Mouse (Mus musculus) layer of hippocampus, postnatal 14 days (tissue): ENCODE data around the gene Hdhd5. TPM values are rescaled to one million over a fixed set of nuclear protein-coding genes. Genes with fewer than 3 reads are reported as not detected.

Experiments
- DNase-seq, 2 experiments: peaks; one replicate each; pipeline ENCODE4 v3.0.0; 2021 to 2022; ENCODE audit warnings: low spot score in 2 of 2, mixed read lengths in 1 of 2
- long read RNA-seq, 2 experiments: library from polyadenylated mRNA; stranded (forward); transcript quantifications; one replicate each; pipeline ENCODE4 v2.0.0; 2021
- total RNA-seq, 2 experiments: library from RNA; stranded (reverse); gene quantifications; 2 replicates each; pipeline ENCODE4 v1.2.3; 2021

Hdhd5 gene
- 10 to 100 TPM; 34.2 to 38.1 TPM for total RNA-seq
- long read RNA-seq, experiment 1, transcript Hdhd5-201 (8 exons, 1,928 nt): major isoform, 6 of 18 reads
- long read RNA-seq, experiment 1, partial matches to known transcripts: 5 of 18 reads
- long read RNA-seq, experiment 1, other reads (novel, unspliced or antisense): 6 of 18 reads
- long read RNA-seq, experiment 2, transcript Hdhd5-201 (8 exons, 1,928 nt): major isoform, 10 of 20 reads
- long read RNA-seq, experiment 2, partial matches to known transcripts: 3 of 20 reads
- long read RNA-seq, experiment 2, other reads (novel, unspliced or antisense): 7 of 20 reads

DNA sequence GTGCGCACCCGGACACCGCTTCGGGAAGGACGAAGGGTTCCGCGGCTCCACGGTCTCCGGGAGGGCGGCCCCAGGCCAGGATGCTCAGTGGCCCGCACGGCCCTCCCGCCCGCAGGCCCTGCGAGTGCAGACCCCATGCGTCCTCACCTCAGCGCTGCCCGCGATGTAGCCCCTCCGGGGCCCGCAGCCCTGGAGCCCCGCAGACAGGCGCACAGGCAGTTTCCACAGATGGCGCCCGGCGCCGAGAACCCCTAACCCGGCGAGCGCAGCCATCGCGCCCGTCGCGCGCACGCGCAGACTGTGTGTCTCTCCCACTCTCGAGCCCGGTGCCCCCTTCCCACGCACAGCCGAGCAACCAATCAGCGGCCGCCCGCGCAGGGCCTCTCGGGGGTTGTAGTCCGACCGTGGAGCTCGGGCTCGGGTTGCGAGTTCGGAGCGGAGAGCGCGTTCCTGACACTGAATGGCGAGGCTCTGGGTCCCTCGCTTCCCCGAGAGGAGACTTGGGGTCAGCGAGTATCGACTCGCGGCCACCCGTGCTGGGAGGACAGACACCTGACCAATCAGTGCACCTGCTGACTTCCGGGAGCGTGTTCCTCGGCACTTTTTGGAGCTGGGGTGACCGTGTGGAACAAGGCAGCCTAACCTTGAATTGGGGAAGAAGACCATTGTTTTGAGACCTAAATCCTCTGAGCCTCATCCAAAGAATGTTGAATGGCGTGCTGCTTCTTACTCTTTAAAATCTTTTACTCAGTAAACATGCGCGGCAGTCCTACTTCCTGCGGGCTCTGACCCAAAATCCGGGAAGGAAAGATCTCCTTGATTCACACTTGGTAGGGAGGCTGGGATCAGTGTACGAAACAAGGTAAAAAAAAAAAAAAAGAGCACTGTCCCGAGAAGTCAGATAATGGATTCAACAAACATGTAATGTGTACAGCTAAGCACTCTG, at the start of gene Hdhd5:
Gene Hdhd5 (minus strand): TSS at position 300 of the 946 bp plus-strand sequence.
- DNase-seq: peak; percentile 92 to 95

DNA sequence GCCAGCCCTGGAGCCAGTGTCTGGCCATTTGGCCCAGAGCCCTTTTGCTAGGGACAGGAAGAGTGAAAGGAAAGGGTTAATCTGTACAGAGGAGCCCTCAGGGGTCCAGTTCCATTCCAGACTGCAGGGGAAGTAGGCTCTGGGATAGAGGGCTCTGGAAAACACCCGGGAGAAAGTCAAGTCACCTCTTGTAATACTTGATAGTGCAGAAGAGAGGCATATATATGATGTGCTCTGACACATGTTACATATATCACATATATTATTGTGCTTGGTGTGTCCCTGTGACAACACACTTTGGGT, 49.5 kb upstream of the Hdhd5 start:
- peak in 1 of 2 experiments; percentile 32 for DNase-seq

DNA sequence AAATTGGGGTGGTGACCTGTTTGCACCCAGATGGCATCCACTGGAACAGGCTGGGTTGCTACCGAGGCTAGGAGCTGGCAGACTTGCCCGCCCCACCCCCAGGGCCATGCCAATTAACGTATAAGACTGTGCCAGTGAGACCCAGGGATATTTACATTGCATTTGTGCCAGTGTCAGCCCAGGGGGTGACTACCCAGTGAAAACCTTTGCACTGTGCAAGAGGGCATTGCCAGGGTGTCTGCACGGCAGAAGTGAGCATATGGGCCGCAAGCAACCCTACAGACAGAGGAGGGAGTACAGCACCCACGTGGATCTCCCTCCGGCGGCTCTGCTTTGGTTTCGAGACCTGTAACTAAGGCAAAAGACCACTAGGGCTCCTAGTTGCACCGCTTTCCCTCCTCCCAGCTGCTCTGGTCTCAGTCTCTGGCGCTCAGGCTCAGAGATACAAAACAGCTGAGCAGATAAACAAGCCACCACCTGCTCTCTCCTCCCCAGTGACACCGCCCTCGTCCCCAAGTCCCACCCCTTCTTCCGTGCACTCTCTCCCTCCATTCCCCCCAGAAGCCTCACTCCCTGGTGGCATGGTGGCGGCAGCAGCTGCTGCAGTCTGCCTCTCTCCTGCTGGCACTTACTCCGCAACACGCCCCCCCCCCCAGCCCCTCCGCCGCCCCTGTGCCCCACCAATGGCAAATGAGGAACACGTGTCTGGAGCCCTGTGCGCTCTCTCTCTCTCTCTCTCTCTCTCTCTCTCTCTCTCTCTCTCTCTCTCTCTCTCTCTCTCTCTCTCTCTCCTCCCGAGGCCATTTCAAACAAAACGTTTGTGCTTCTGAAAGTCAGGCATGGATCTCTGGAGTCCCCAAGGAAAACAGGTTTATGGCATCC, 49.0 kb upstream of the Hdhd5 start:
- peak; percentile 68 for DNase-seq

DNA sequence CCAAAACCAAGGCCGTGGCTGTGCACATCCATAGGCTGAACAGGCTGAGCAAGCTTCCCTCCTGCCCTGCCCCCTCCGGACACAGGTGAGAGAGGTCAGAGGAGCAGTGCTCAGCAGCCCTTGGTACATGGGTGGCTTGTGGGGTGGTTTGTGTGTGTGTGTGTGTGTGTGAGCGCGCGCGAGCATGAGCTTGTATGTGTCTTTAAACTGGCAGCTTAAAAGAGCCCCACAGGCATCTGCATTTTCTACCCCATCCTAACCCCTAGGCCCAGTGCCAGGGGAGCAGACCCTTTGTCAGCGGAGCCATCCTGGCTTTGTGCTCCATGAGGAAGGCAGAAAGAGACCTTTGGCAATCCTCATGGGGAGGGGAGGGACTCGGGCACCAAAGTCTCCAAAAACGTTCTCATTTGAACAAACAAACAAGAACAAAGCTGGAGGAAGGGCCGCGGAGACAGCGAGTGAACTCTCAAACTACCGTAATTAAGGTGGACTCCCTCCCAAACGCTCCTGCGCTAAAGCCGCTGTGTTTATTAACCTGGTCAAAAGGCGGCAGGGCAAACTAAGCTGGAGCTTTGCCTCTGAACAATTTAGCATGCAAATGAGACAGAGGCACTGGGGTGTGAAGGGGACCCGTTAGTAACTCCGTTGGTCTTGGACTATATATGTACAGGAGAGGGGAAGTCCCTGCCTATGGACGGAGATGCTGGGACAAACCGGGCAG, 48.2 kb upstream of the Hdhd5 start:
- DNase-seq: peak in 1 of 2 experiments; percentile 34

DNA sequence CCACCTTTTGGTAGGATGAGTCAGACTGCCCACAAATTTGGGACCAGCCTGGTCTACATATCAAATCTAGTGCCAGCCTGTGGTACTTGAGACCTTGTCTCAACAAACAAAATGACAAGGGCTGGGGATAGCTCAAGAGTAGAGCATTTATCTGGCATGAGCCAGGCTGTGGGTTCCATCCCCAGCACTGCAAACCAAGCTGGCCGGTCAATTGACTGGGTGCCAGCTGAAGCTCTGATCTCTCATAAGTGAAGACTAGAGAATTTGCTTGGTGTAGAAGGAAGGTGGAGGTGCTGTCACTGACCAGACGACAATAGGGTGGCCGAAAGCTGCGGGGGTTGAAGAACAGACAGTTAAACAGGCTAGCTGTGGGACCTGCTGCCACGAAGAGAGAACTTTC, 47.4 kb upstream of the Hdhd5 start:
- no peak for DNase-seq

DNA sequence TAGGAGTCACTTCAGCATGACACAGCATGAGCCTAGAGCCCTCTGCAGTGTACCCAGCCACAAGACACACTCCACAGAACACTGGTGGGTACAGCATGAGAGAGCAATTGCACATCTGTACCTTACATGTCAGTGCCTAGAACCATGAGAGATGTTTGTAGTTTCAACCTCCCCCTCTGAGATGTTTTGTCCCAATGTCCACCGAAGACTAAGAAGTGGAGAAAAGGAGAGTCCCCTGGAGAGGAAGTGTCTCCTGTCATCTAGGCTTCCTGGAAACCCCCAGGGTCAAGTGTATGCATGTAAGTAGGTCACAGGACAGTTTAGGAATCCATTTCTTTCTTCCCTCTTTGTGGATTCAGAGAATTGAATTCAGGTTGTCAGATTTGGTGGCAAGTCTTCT, 41.3 kb upstream of the Hdhd5 start:
- DNase-seq: no peak

DNA sequence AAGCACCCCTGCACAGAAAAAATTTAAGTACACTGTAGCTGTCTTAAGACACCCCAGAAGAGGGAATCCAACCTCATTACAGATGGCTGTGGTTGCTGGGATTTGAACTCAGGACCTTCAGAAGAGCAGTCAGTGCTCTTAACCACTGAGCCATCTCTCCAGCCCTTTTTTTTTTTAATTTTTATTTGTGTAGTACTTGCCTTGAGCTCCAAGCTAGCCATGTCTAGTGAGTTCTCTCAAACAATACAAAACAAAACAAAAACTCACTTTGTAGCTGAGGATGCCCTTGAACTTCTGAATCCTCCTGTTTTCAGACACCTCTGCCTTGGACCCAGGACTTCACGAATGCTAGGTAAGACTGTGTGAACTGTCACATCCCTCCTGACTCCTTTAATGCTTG, 37.1 kb upstream of the Hdhd5 start:
- no peak for DNase-seq

DNA sequence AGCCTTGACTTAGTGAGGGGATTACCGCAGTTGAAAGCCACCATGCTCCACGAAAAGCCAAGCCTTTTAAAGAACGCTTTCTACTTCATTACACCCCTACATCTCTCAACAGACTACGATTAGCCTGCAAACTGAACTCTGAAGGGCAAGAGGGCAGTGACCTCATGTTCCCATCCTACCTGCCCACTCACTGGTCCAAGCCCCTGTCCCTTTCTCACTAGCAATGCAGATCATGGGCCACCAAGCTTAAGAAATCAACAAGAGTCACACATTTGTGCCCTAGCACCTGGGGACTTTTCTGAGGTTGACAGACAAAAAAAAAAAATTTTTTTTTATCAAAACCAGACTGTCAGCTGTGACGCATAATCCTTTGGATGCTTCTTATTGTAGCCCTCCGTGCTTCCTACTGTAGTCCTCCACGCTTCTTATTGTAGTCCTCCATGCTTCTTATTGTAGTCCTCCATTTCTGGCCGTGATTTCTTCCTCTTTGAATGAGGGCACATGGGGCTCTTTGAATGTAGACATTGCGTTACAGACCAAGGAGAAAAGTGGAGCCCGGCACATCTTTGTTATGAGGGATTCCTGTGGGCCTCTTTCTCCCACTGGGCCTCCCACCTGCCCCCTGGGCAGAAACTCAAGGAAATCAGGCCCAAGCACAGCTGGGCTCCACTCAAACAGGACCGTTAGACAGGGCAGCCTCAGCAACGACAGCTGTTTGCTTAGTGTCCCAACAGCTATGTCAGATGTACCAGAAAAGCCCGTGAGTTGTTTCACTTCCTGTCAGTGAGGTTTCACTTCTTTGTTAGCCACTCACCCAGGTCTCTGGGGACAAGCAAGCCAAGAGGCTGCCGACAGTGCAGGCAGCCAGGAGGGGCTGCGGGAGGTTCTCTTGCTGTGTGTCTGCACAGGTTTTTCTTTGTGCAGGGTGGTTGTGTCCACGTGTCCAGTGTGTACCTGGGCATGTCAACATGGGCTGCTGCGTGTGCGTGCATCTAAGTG, 36.1 kb upstream of the Hdhd5 start:
- DNase-seq: peak in 1 of 2 experiments; percentile 9

DNA sequence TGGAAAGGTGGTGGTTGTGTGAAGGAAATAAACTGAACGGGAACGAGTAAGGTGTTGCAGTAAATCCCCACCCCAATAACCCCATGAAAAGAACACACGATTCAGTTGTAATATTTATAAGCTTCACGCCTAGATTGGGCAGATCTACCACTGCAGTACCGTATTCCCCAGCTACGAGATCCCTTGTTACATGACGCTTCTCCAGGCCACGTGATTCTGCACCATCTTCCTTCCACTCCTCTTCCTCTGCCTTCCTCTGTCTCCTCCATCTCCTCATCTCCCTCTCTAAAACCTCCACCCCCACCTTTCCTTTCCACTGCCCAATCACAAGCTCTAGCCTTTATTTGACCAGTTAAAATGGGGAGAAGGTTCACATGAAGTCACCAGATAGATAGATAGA, 25.5 kb upstream of the Hdhd5 start:
- DNase-seq: no peak

DNA sequence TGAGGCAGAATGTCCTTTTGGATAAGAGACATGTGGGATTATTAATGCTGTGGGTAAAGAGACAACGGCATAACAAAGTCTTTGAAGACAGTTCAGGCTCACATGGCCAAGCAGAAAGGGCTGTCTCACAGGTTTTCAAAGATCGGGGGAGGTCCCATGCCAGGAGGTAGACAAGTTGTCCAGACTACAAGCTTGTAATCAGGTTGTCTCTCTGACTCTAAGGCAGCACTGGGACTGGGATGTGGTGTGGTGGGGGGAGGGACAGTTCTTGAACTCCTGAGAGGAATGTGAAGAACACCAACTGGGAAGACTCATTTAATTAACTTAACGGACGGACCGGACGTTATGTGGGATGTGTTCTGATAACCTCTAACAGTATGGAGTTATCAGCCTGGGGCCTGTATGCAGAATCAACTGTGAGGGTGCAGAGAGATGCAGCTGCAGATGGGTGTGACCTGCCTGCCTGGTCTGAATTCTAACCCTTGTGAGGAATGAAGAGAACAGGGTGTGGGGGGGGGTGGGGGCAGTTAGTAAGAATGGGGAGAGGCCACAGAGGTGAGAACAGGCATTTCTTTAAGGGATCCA, 25.0 kb upstream of the Hdhd5 start:
- no peak for DNase-seq

DNA sequence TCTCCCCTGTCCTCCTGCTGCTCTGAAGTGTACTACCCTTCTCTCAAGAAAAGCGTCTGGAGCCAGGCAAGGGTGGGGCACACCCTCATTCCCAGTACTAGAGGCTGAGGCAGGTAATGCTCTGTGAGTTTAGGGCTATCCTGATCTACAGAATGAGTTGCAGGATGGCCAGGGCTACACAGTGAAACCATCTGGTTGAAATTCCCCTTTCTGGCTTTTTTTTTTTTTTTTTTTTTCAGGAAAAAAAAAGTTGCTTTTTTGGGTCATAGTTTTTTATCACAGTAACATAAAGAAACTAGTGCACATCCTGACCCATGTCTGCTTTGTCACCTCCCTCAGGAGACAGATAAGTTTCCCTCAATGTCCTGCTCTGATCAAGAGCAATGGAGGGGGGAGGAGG, 24.0 kb upstream of the Hdhd5 start:
- no peak for DNase-seq

DNA sequence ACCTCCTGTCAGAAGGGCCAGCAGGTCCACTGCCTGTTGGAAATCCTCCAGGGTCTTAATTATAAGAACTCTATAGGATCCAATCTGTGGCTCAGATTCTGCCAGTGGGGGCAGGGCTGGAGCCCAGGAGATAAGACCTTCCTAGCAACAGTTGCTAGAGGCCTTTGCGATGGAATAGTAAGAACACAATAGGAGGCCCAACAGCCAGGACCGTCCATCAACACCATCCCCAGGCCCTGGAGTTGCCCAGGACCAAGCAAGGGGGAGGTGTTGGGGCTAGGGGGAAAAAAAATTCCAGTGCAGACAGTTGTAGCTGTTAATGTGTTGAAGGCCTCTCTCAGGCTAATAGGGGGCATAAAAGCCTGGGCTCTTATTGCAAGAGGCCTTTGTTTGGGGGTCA, 19.1 kb upstream of the Hdhd5 start:
- no peak for DNase-seq

DNA sequence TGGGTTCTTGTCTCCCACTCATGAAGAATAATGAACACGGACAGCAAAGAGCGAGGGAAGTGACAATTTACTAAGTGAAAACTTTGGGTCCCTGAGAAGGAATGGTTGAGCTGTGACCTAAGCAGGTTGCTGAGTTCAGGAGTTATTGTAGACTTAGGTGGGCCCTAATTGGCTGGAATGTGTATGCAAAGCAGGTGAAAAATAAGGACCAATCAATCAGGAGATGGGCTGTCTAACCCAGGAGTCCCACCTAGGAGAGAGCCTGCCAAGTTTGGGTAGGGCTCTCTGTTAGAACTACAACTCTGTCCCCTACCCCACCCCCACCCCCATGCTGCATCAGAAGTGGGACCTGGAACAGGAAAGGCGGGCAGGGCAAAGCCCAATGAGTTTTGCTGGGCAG, 17.5 kb upstream of the Hdhd5 start:
- no peak for DNase-seq

DNA sequence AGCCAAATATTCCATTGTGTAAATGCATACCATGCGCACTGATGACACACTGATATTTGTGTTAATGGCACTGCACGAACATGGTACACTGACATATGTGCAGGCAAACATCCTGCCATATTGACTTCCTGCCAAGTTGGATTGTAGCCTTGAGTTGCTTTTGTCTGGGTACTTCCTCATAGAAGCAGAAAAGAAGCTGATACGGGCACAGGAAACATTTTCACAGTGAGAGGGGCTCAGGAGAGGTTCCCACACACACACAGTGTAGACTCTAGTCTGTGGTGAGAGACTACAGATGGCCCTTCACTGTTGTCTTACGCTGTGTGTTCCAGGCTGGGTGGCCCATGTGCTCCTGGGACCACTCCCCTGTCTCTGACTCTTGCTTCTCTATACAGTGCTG, 15.9 kb upstream of the Hdhd5 start:
- no peak for DNase-seq

DNA sequence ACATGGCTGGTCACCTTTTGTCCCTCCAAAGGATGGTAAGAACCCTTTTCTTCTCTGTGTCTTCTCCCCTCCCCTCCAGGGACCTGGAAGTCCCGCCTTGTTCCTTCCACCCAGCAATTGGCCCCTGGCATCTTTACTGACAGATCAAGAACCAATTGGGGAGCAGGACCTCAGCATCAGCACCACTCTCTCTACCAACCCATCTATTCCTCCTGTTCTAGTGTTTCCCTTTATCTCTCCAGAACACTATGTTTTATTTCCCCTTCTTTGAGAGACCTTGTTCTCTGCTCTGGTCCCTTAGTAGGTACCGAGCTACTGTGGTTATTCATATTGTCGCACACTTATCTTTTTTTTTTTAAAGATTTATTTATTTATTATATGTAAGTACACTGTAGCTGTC, 15.2 kb upstream of the Hdhd5 start:
- no peak for DNase-seq

DNA sequence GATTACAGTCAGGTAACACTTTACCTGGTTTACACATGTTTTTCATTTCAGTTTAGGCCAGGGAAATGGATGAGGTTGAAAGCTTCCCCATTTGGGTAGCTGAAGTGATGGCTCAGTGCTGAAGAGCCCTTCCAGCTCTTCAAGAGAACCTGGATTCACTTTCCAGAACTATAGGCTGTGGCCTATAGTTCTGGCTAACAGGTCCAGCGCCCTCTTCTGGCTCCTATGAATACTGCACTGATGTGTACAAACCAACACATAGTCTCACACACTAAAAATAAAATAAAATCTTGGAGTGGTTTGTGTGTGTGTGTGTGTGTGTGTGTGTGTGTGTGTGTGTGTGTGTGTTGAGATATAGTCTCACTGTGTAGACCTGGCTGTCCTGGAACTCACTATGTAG, 10.9 kb upstream of the Hdhd5 start:
- no peak for DNase-seq

DNA sequence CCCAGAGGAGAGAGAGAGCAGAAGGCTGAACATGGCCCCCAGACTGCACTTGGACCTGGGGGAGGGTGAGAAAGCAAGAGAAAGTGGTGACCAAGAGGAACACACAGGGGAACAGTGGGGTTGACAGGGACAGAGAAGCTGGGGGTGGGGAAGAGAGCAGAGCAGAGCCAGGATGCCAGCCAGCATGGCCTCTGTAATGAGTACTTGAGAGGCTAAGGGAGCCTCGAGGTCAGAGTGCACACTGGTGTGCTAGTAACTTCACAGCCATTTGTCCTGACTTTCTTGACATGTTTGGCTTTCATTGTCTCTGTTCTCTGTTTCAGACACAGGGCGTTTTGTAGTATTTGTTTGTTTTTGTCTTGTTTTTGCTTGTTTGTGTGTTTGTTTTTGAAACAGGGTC, 10.3 kb upstream of the Hdhd5 start:
- no peak for DNase-seq

DNA sequence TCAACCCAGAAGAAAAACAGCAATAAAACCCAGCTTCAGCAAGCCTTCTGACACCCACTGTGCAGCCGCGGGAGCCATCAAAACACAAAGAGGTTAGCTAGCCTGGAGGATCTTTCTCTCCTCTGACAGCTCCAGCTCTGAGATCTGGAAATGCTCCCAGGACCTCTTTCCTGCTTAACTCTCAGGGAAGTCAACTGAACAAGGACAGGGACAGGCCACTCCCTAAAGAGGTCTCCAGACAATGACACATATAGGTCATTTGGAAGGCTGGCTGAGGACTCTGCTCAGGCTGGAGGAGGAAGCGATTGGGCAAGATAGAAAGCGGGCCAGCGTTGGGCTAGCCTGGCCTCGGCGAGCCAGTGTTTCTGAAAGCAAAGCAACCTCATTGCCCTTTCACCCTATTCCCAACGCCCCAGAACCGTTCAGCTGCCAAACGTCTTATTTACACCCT, 8.7 kb upstream of the Hdhd5 start:
- DNase-seq: no peak

DNA sequence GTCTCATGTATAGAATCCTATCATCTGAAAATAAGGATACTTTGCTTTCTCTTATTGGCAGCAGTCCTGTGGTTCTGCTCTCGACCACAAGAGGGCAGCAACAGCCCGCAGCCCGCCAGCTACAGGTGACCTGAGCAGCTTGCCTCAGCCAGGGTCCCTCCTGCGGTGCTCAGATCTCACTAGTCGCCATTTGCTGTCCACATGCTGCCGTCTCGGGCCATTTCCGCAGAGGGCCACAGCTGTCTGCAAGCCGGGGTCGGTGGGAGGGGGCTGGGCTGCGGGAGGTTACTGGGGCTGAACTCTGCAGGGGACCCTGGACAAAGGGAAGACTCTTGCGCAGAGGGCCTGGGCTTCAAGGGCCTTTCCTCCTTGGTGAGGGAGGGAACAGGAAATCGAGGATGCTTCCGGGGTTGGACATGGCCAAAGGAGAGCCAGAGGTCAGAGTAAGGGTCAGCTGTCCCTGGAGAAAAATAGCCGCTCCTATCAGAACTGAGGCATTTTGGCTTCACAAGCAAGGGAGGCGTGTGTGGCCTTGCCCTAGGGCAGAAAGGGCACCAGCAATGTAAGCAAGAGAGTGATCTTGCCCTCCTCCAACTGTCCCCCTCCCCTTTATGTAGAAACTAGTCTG, 8.1 kb upstream of the Hdhd5 start:
- DNase-seq: peak; percentile 61 to 72
